Mouse (Mus musculus): Measurements from ENCODE around the gene Atxn7l3.

DNA sequence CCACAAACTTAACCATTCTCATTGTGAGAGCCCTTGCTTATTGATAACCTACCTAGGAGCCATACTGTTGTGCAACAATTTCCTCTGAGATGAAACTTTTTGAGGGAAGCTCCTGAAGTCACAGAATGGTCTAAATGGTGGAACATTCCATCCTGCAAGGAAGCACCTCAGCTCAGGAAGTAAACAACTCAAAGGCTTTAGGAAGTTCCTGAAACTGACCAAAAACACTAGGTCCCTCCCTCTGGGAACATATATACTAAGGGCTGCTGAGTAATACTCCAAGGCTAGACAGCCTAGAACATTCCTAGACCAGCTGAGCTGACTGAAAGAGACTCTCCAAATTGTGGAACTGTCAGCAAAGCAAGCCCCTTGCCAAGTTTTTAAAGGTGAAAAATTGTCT, 36.6 kb upstream of the Atxn7l3 start:
- no peak for TF ChIP-seq POLR2A (IDR thresholded peaks at IDR 0.05; ENCODE audit: borderline replicate concordance, control insufficient read depth, low read depth, low read length)
- TF ChIP-seq CTCF (IDR thresholded peaks at IDR 0.05; ENCODE audit: control insufficient read depth, insufficient read depth, low read length): no peak

Data from bone marrow, adult 2 months (tissue).